Mouse (Mus musculus) spleen, adult 2 months (tissue): Measurements from ENCODE around the gene Myl12a.

Experiments used
- CTCF ChIP-seq: fragments of 200-500 bp; IDR thresholded peaks from 2 replicates; pipeline ENCODE4 v1.5.1; 2011; ENCODE audit warnings: mild to moderate bottlenecking, inconsistent platforms; ENCODE audit not compliant: insufficient read depth, insufficient read length, insufficient replicate concordance; ENCODE audit errors: extremely low read depth
- POLR2A ChIP-seq: fragments of 200-500 bp; IDR thresholded peaks from 2 replicates; pipeline ENCODE4 v1.6.1; 2011; ENCODE audit warnings: low read depth, low read length, inconsistent platforms

DNA sequence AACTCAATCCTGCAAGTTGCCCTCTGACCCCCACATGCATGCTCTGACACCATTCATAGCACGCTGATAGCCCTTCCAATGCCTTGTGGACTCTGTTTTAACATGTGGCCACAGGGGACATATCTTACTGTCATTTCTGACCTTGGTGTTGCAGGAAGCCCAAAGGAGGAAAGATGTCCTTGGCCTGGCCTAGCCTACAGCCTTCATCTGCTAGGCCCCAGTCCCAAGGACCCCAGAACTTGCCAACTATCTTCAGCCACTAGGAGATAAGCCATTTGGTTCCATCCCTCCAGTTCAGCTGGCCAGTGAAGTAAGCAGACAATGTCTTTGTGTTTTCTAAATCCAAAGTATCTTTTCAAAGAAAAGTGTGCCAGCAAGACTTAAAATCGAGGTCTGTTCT lies 37.4 kb downstream of the Myl12a start:
- TF ChIP-seq POLR2A (no peak), CTCF (no peak)
